Mouse (Mus musculus) embryonic facial prominence, embryonic 14.5 days (tissue): Measurements from ENCODE around the gene Vgf. TPM values are rescaled to one million over a fixed set of nuclear protein-coding genes. Genes with fewer than 3 reads are reported as not detected.

Experiments used
- ATAC-seq: fragments of 200-750 bp; cut with Nextera tagmentation; 2 replicates; pipeline ENCODE4 v1.8.0; 2017; ENCODE audit warnings: low read depth, moderate number of reproducible peaks, moderate TSS enrichment
- DNase-seq: peaks from one replicate; pipeline ENCODE4 v3.0.0-alpha.2; 2015; ENCODE audit warnings: low spot score
- H3K27ac ChIP-seq: fragments of 300-500 bp; sonication (generic); replicated peaks from 2 replicates; pipeline ENCODE4 v1.5.1; 2014; ENCODE audit warnings: low read depth, mild to moderate bottlenecking, low read length, moderate library complexity
- H3K27me3 ChIP-seq: fragments of 300-500 bp; sonication (generic); replicated peaks from 2 replicates; pipeline ENCODE4 v1.6.1; 2014; ENCODE audit warnings: low read length; ENCODE audit not compliant: control insufficient read depth, insufficient read depth
- H3K36me3 ChIP-seq: fragments of 300-500 bp; sonication (generic); 2 replicates; pipeline ENCODE4 v1.6.1; 2014; ENCODE audit warnings: low read length, mixed read lengths; ENCODE audit not compliant: control insufficient read depth, insufficient read depth
- H3K4me1 ChIP-seq: fragments of 300-500 bp; sonication (generic); 2 replicates; pipeline ENCODE4 v1.6.1; 2014; ENCODE audit warnings: antibody characterized with exemption, low read length; ENCODE audit not compliant: control insufficient read depth, insufficient read depth
- H3K4me2 ChIP-seq: fragments of 300-500 bp; sonication (generic); 2 replicates; pipeline ENCODE4 v1.6.1; 2014; ENCODE audit warnings: low read depth, mild to moderate bottlenecking, low read length, moderate library complexity, mixed read lengths
- H3K4me3 ChIP-seq: fragments of 300-500 bp; sonication (generic); 2 replicates; pipeline ENCODE4 v1.5.1; 2014; ENCODE audit warnings: low read depth, mild to moderate bottlenecking, low read length
- H3K9ac ChIP-seq: fragments of 300-500 bp; sonication (generic); 2 replicates; pipeline ENCODE4 v1.6.1; 2014; ENCODE audit warnings: low read depth, mild to moderate bottlenecking, low read length, moderate library complexity, mixed read lengths
- H3K9me3 ChIP-seq: fragments of 300-500 bp; sonication (generic); 2 replicates; pipeline ENCODE4 v1.6.1; 2016; ENCODE audit warnings: low read length; ENCODE audit not compliant: control insufficient read depth
- WGBS: fragments of 180-500 bp; shearing (Covaris S2); extraction: QIAGEN DNeasy Blood & Tissue Kit; methylation state at CpG from one replicate; pipeline ENCODE4 v1.1.7; 2014; 5-methylcytosine and 5-hydroxymethylcytosine counted together
- polyA plus RNA-seq: library from polyadenylated mRNA; unstranded; fragments of >200 nt; fragmentation: Nextera tagmentation; extraction: Ambion mirVana; gene quantifications from 2 replicates; pipeline ENCODE4 v1.2.1, GENCODE M21; 2014

Gene Vgf
- polyA plus RNA-seq, 1 experiment from 2014 or later, result 1.3 TPM

DNA sequence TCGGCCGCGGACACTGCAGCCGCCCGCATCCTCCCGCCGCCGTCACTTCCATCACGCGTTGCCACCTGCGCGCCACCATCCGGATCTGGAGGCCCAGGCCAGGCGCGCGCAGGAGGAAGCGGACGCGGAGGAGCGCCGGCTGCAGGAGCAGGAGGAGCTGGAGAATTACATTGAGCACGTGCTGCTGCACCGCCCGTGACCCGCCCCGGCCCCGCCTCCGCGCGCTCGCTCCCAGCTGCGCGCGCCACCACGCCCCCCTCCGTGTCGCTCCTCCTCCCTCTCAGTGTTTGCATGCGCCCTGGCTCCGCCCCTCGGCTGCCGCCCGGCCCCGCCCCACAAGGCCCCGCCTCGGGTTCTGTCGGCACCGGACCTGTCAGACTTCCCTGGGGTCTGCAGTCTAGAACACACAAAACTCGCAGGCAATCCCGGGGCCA lies 6.5 kb downstream of the Vgf start:
- under 1% methylated on average over 13 of the region's 49 CpGs for WGBS
- H3K4me1 ChIP-seq, result peaks cover 15% of the 10 kb centered on the region
- H3K36me3 ChIP-seq, result peaks cover 22% of the 10 kb centered on the region
- H3K4me2 ChIP-seq, result peak overlapping the region; percentile 87
- H3K27me3 ChIP-seq, result peaks cover 45% of the 10 kb centered on the region
- peak overlapping the region; percentile 43 for H3K4me3 ChIP-seq
- ATAC-seq, result peak; percentile 84
- no peaks in the 10 kb centered on the region for H3K9me3 ChIP-seq
- no peak overlapping the region for H3K27ac ChIP-seq
- peak overlapping the region; percentile 30 for H3K9ac ChIP-seq
- peak; percentile 91 for DNase-seq

DNA sequence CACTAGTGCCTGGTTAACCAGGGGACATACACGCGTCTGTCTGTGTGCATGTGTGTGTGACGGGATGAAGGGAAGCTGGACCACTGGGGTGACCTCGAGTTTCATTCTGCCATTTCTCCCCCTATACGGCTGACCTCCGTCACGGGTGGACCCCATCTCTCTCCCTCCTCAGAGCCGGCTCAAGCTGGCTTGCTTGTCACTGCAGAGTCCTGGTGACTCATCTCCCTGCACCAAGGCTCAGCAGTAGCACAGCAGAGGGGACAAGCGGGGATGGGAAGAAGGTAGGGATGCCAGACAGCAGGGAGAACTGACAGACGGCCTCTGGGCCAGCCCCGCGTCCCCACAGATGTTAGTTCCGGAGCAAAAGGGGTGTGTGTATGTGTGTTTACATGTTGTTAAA lies 10.0 kb downstream of the Vgf start:
- ATAC-seq, result no peak
- H3K36me3 ChIP-seq, result peaks cover 53% of the 10 kb centered on the region

DNA sequence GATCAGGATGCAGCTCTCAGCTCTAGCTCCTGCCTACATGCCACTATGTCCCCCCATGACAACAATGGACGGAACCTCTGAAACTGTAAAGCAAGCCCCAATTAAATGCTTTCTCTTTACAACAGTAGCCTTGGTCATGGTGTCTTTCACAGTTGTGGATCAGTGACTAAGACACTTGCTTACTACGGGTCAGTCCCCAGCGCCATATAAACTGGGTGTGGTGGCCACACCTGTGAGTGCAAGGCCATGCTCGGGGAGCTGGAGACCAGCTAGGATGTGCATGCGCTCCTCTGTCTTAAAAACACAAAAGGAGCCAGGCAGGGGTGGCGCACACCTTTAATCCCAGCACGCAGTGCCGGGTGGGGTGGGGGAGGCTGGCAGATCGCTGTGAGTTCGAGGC lies 13.3 kb downstream of the Vgf start:
- peaks cover 63% of the 10 kb centered on the region for H3K36me3 ChIP-seq

More for the DNA sequence above, 10.0 kb downstream of the Vgf start:
- H3K4me2 ChIP-seq, result no peak overlapping the region
- no peak overlapping the region for H3K4me3 ChIP-seq
- no peak overlapping the region for H3K9ac ChIP-seq
- H3K27me3 ChIP-seq, result peaks cover 10% of the 10 kb centered on the region
- H3K4me1 ChIP-seq, result peaks cover 13% of the 10 kb centered on the region
- 81% methylated on average over 13 of the region's 13 CpGs for WGBS
- H3K9me3 ChIP-seq, result no peaks in the 10 kb centered on the region
- no peak for DNase-seq
- H3K27ac ChIP-seq, result no peak overlapping the region

DNA sequence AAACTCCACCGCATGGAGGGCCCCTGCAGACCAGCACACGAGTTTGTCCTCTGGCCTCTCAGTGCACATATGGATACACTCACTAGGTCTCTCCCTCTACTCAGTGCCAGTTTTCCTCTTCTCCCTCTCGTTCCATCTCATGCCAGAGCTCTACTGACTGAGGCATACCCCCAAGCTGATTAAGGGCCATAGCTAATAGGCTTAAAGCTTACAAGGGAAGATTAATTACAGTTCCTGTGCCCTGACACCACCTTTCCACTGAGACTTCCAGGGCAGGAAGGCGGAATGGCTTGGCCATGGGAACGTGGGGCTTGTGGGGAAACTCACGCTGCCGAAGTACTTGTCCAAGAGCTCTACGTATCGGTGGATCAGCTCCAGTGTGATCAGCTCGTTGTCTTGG lies 15.2 kb downstream of the Vgf start:
- Histone ChIP-seq H3K9ac (no peak overlapping the region), H3K36me3 (peaks cover 53% of the 10 kb centered on the region), H3K4me3 (no peak overlapping the region), H3K4me1 (no peaks in the 10 kb centered on the region; the same call in 1 of the 2 replicates), H3K9me3 (no peaks in the 10 kb centered on the region), H3K27ac (no peak overlapping the region), H3K27me3 (no peaks in the 10 kb centered on the region), H3K4me2 (no peak overlapping the region)
- WGBS, result 81% methylated on average over 10 of the region's 10 CpGs
- DNase-seq, result no peak
- no peak for ATAC-seq

More for the DNA sequence above, 13.3 kb downstream of the Vgf start:
- Histone ChIP-seq H3K4me2 (no peak overlapping the region), H3K4me3 (no peak overlapping the region), H3K27ac (no peak overlapping the region), H3K9ac (no peak overlapping the region), H3K9me3 (no peaks in the 10 kb centered on the region), H3K27me3 (no peaks in the 10 kb centered on the region), H3K4me1 (no peaks in the 10 kb centered on the region)
- DNase-seq (no peak), ATAC-seq (no peak)
- 94% methylated on average over 10 of the region's 10 CpGs for WGBS

DNA sequence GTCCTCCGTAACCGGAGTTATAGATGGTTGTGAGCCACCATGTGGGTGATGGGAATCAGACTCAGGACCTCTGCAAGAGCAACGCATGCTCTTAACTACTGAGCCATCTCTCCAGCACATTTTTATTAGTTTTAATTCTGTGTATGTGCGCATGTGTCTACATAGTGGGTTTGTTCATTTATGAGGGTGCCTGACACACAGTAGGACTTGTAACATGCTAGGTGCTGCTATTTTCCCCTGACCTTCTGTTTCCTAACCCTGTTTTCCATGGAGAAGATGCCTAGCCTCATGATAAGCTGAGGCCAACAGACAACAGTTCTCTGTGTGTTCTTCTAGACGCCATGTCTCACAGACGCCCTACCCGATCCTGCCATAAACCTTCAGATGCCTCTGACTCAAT lies 17.8 kb downstream of the Vgf start:
- no peaks in the 10 kb centered on the region for H3K27me3 ChIP-seq
- no peak for ATAC-seq
- WGBS, result 95% methylated on average over 7 of the region's 7 CpGs

GRCm38 (mm10) chr5:137045402-137046323 lies 19.5 kb downstream of the Vgf start, which contains the start of gene Ap1s1:
Gene Ap1s1 (minus strand): TSS chr5:137046135.
- 2% methylated on average over 38 of the region's 48 CpGs for WGBS
- peak; percentile 94 for ATAC-seq

More for the DNA sequence above, 17.8 kb downstream of the Vgf start:
- no peak for DNase-seq
- Histone ChIP-seq H3K4me3 (no peak overlapping the region), H3K4me2 (no peak overlapping the region), H3K9me3 (no peaks in the 10 kb centered on the region), H3K27ac (no peak overlapping the region), H3K9ac (no peak overlapping the region), H3K4me1 (no peaks in the 10 kb centered on the region; the same call in 1 of the 2 replicates), H3K36me3 (peaks cover 29% of the 10 kb centered on the region)

GRCm38 (mm10) chr5:137046324-137046718 lies 20.1 kb downstream of the Vgf start:
- peaks cover 9% of the 10 kb centered on the region for H3K36me3 ChIP-seq
- H3K9me3 ChIP-seq, result no peaks in the 10 kb centered on the region
- no peaks in the 10 kb centered on the region; the same call in 1 of the 2 replicates for H3K4me1 ChIP-seq
- H3K27ac ChIP-seq, result no peak overlapping the region
- no peak for ATAC-seq
- H3K27me3 ChIP-seq, result no peaks in the 10 kb centered on the region
- no peak for DNase-seq
- peak overlapping the region; percentile 65 for H3K4me3 ChIP-seq
- 28% methylated on average over 5 of the region's 5 CpGs for WGBS
- no peak overlapping the region for H3K9ac ChIP-seq
- H3K4me2 ChIP-seq, result peak overlapping the region; percentile 80

More at GRCm38 (mm10) chr5:137045402-137046323, 19.5 kb downstream of the Vgf start, which contains the start of gene Ap1s1:
- Histone ChIP-seq H3K9ac (peak within 1 kb of the TSS; percentile 82), H3K9me3 (no peaks in the 10 kb centered on the region), H3K4me2 (peak within 1 kb of the TSS; percentile 80), H3K4me1 (no peaks in the 10 kb centered on the region; the same call in 1 of the 2 replicates), H3K36me3 (peaks cover 13% of the 10 kb centered on the region), H3K4me3 (peak within 1 kb of the TSS; percentile 65), H3K27me3 (no peaks in the 10 kb centered on the region), H3K27ac (0 out of 2 replicates have a peak within 1 kb of the TSS, but pooled peaks have one; percentile 11)
- DNase-seq, result peak; percentile 98

GRCm38 (mm10) chr5:137046991-137047390 lies 20.8 kb downstream of the Vgf start:
- ATAC-seq (no peak), DNase-seq (no peak)
- peaks cover 2% of the 10 kb centered on the region for H3K36me3 ChIP-seq
- no peak overlapping the region for H3K9ac ChIP-seq
- H3K4me3 ChIP-seq, result no peak overlapping the region
- H3K9me3 ChIP-seq, result no peaks in the 10 kb centered on the region
- no peak overlapping the region for H3K27ac ChIP-seq
- no peaks in the 10 kb centered on the region; the same call in 1 of the 2 replicates for H3K4me1 ChIP-seq
- H3K27me3 ChIP-seq, result no peaks in the 10 kb centered on the region
- no peak overlapping the region for H3K4me2 ChIP-seq
